10 mouse cellular contexts compared by ENCODE assay signal in genomic region chr1:165700933-165701518, GRCm38 (mm10). TPM values are rescaled to one million over a fixed set of nuclear protein-coding genes. Genes with fewer than 3 reads are reported as not detected.
A peak's percentile ranks its signal among the peaks of the same experiment; 100 is the strongest.
DNase-seq lines count a peak whose midpoint lies in the region; ATAC-seq and TF ChIP-seq lines count a peak whose summit lies in the region.
"Had no signal": no experiment of that assay in that cellular context is flagged by ENCODE, and none has a peak within 500 bp of the region (broad histone marks: within the 10 kb centered on the region; RNA-seq: fewer than 3 reads in every experiment).

No protein-coding gene starts in this region.

- H3K4me1 ChIP-seq in lung, embryonic 14.5 days (ENCODE audit: insufficient read depth) = peaks cover 27% of the 10 kb centered on the region
- peaks cover 64 to 88% of the 10 kb centered on the region in 2 experiments for H3K4me1 ChIP-seq in heart, embryonic 14.5 days (ENCODE audit: control insufficient read depth in 2 of 2, insufficient read depth in 2 of 2, low read length in 2 of 2)

- H3K79me2 ChIP-seq in macrophage (ENCODE audit: inconsistent target) = peaks cover 95% of the 10 kb centered on the region

- 0 out of 2 replicates have a peak overlapping the region, but pooled peaks have one; percentile 29 for H3K4me2 ChIP-seq in lung, embryonic 14.5 days
- peak overlapping the region; percentile 64 for H3K4me2 ChIP-seq in heart, embryonic 14.5 days (ENCODE audit: low read length)
- H3K4me2 ChIP-seq: embryonic facial prominence, embryonic 12.5 days; hindbrain, embryonic 15.5 days had no signal

- no peaks in the 10 kb centered on the region for H3K36me3 ChIP-seq in lung, embryonic 14.5 days (ENCODE audit: insufficient read depth)
- peaks cover 43% of the 10 kb centered on the region for H3K36me3 ChIP-seq in heart, embryonic 14.5 days (ENCODE audit: control insufficient read depth, insufficient read depth, low read length)
- no peaks in the 10 kb centered on the region for H3K36me3 ChIP-seq in macrophage (ENCODE audit: inconsistent target)
- H3K36me3 ChIP-seq: embryonic facial prominence, embryonic 12.5 days; hindbrain, embryonic 15.5 days had no signal

- no peaks in the 10 kb centered on the region for H3K9me3 ChIP-seq in lung, embryonic 14.5 days (ENCODE audit: low read depth, low read length)
- no peaks in the 10 kb centered on the region for H3K9me3 ChIP-seq in heart, embryonic 14.5 days (ENCODE audit: control insufficient read depth, low read length)
- H3K9me3 ChIP-seq: embryonic facial prominence, embryonic 12.5 days; hindbrain, embryonic 15.5 days had no signal

- DNase-seq in lung, embryonic 14.5 days = no peak
- no peak for DNase-seq in lung, postnatal 25 days (ENCODE audit: low spot score)
- peak; percentile 68 for DNase-seq in thymus, postnatal 4 days
- DNase-seq in adipocyte (ENCODE audit: low spot score) = no peak
- no peak for DNase-seq in cerebellum, postnatal 14 days
- DNase-seq in left cerebral cortex, adult 9 months (ENCODE audit: low spot score in 2 of 2) = no peak

- no peak overlapping the region for H3K9ac ChIP-seq in lung, embryonic 14.5 days
- peak overlapping the region; percentile 61 for H3K9ac ChIP-seq in heart, embryonic 14.5 days (ENCODE audit: low read length)
- H3K9ac ChIP-seq: embryonic facial prominence, embryonic 12.5 days; hindbrain, embryonic 15.5 days had no signal

- H3K4me3 ChIP-seq in lung, embryonic 14.5 days (ENCODE audit: low read depth, low read length) = no peak overlapping the region
- H3K4me3 ChIP-seq in heart, embryonic 14.5 days (ENCODE audit: control insufficient read depth in 1 of 2, insufficient read depth in 1 of 2, low read depth in 1 of 2, low read length in 2 of 2) = peak overlapping the region in 1 of 2 experiments; percentile 8; a peak in 1 of 4 replicates
- H3K4me3 ChIP-seq in macrophage (ENCODE audit: inconsistent target) = no peak overlapping the region
- H3K4me3 ChIP-seq: embryonic facial prominence, embryonic 12.5 days; hindbrain, embryonic 15.5 days had no signal

- no peak for ATAC-seq in lung, embryonic 14.5 days (ENCODE audit: insufficient read depth)
- no peak; the same call in 1 of the 2 replicates for ATAC-seq in heart, embryonic 14.5 days (ENCODE audit: insufficient number of reproducible peaks, insufficient read depth, low FRiP score, low read depth)

- no peaks in the 10 kb centered on the region for H3K27me3 ChIP-seq in lung, embryonic 14.5 days (ENCODE audit: insufficient read depth, low read length)
- H3K27me3 ChIP-seq in heart, embryonic 14.5 days (ENCODE audit: control insufficient read depth, insufficient read depth, low read length) = no peaks in the 10 kb centered on the region

- no peak overlapping the region for H3K27ac ChIP-seq in lung, embryonic 14.5 days (ENCODE audit: low read depth)
- H3K27ac ChIP-seq in heart, embryonic 14.5 days (replicated peaks in 1 of 2; ENCODE audit: control insufficient read depth in 1 of 2, insufficient read depth in 1 of 2, low read depth in 2 of 2, low read length in 2 of 2) = peak overlapping the region; percentile 76 to 83
- peak overlapping the region; percentile 73 for H3K27ac ChIP-seq in macrophage
- H3K27ac ChIP-seq: embryonic facial prominence, embryonic 12.5 days; hindbrain, embryonic 15.5 days had no signal

- 51% methylated on average over 6 of the region's 6 CpGs for WGBS in lung, embryonic 14.5 days
- 18% methylated on average over 6 of the region's 6 CpGs for WGBS in heart, embryonic 14.5 days
- WGBS in macrophage (ENCODE audit: missing documents) = 31% methylated on average over 6 of the region's 6 CpGs

- TF ChIP-seq CTCF in lung, embryonic 14.5 days (IDR thresholded peaks at IDR 0.05; ENCODE audit: low read depth) = no peak

RNA-seq across cellular contexts. Expression of gene Rcsd1, which starts 8.5 kb away (rescaled TPM):
- polyA plus RNA-seq in lung, embryonic 14.5 days (2014; fragmentation: Nextera tagmentation; extraction: Ambion mirVana) = 22.9 and 25.2 TPM in 2 replicates
- polyA plus RNA-seq in heart, embryonic 14.5 days (2014; fragmentation: Nextera tagmentation; extraction: Ambion mirVana) = 81.2 and 86.3 TPM in 2 replicates
- total RNA-seq in macrophage (2018; cell fraction: chromatin; rRNA removed) = 100 to 1,000 TPM in 13 of 26 experiments, 10 to 100 TPM in 13; 33.2 to 495 (median 91.1) TPM
- total RNA-seq in macrophage (2018; cell fraction: cytosol; rRNA removed) = 100 to 1,000 TPM in 2 of 26 experiments, 10 to 100 TPM in 24; 28.4 to 135 (median 32.6) TPM
- 100 to 1,000 TPM in 13 of 26 experiments, 10 to 100 TPM in 13; 41.9 to 410 (median 106) TPM for total RNA-seq in macrophage (2018; cell fraction: nucleus; rRNA removed)
- polyA plus RNA-seq in macrophage (2018) = 32.5 to 46.6 TPM (median 34.4 TPM) in 3 replicates
